Mouse (Mus musculus) G1E (cell line): ENCODE measurements around the gene Smdt1.
"Not testable (repeated sequence)": the region's sequence is repeated elsewhere in the genome, so short reads cannot be mapped to it uniquely, and the experiment has no call there.

Experiments used
- CTCF ChIP-seq: IDR thresholded peaks from 2 replicates; pipeline ENCODE4 v1.5.1; 2012; ENCODE audit warnings: low read depth, low read length, inconsistent platforms, mixed read lengths
- GATA1 ChIP-seq: IDR thresholded peaks from 2 replicates; pipeline ENCODE4 v1.6.1; 2012; ENCODE audit warnings: borderline replicate concordance, low read length, inconsistent platforms, mixed read lengths
- POLR2AphosphoS5 ChIP-seq: IDR thresholded peaks from 2 replicates; pipeline ENCODE4 v1.6.1; 2012; ENCODE audit warnings: low read depth, low read length, inconsistent platforms; ENCODE audit not compliant: insufficient replicate concordance

DNA sequence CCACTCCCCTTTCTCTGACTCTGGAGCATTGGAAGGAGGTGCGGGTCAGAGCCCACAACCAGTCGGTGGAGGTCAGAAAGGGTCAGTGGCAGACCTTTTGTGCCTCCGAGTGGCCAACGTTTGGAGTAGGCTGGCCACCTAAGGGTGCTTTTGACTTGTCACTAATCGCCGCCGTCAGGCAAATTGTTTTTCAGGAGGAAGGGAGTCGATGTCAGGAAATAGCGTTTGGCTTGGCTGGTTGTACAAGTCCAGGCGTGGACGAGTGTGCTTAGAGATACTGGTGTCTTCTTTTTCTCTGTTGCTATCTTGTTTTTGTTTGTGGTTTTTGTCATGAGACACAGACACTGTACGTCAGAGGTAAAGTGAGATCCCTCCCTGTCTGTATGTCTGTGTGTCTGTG, 25.0 kb downstream of the Smdt1 start:
- TF ChIP-seq CTCF, GATA1, POLR2AphosphoS5: not testable (repeated sequence)
